Mouse (Mus musculus): ENCODE measurements around the gene Afdn.
"Not testable (repeated sequence)": the region's sequence is repeated elsewhere in the genome, so short reads cannot be mapped to it uniquely, and the experiment has no call there.

The Afdn gene

GRCm38 (mm10) chr17:13870236-13870635 is 109.9 kb downstream of the Afdn start:
- no peak for DNase-seq (ENCODE audit: low read depth, low spot score)

DNA sequence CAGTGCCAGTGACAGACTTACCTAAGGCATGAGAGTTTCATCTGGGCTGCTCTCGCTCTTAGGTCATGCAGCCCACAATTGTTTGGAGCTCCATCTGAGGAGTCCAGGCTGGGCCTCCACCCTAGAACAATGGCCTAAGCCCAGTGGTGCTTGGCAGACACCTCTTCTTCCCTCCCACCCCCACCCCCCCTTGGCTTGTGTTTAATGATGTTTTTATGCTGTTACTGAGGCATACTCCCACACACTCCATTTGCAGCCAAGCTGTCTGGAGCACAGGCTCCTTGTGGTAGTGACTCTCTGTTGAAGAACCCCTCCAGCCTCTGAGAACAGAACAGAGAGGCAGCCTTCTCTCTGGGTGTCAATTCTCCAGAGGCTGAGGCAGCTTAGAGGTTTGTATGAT is 113.9 kb downstream of the Afdn start:
- DNase-seq (ENCODE audit: low read depth, low spot score), result no peak

- DNase-seq (ENCODE audit: low read depth, low spot score), result no peak
These were observed 117.1 kb downstream of the Afdn start for GRCm38 (mm10) chr17:13877460-13877859.

- no peak for DNase-seq (ENCODE audit: low read depth, low spot score)
These were observed 119.4 kb downstream of the Afdn start for GRCm38 (mm10) chr17:13879731-13880130.

GRCm38 (mm10) chr17:13883540-13883939 is 123.2 kb downstream of the Afdn start:
- peak; percentile 4 for DNase-seq (ENCODE audit: low read depth, low spot score)

GRCm38 (mm10) chr17:13889818-13890434 is 129.6 kb downstream of the Afdn start:
- DNase-seq (ENCODE audit: low read depth, low spot score), result no peak

DNA sequence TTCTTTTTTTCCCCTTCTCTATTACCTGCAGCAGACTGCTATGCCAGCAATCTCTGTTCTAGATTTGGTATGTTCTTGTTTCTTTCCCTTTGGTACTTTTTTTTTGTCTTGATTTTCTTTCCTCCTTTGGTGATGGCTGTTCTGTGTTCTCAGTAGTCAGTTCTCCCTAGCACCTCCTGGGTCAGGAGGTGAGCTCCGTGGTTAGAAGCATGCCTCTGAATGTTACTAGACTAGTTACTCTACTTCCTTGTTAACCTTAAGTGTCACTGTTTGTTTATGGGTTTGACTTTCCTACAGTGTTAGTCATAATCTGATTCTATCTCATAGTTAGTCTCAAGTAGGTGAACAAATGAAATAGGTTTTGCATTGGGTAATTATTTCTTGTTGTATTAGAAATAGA is 130.6 kb downstream of the Afdn start:
- DNase-seq (ENCODE audit: low read depth, low spot score), result no peak

DNA sequence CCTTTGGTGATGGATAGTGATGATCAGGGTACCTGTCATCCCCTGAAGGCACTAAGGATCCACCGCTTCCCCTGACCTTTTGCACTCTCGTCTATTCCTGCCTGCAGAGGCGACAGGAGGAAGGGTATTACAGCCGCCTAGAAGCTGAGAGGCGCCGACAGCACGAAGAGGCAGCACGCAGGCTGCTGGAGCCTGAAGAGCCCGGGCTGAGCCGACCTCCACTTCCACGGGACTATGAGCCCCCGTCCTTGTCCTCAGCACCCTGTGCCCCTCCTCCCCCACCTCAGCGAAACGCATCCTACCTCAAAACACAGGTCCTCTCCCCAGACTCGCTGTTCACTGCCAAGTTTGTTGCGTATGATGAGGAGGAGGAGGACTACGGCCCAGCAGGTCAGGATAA is 138.5 kb downstream of the Afdn start:
- DNase-seq (ENCODE audit: low read depth, low spot score), result no peak

- DNase-seq (ENCODE audit: low read depth, low spot score), result no peak
These were observed 138.9 kb downstream of the Afdn start for GRCm38 (mm10) chr17:13899241-13899640.

- DNase-seq (ENCODE audit: low read depth, low spot score), result no peak
These were observed 143.5 kb downstream of the Afdn start for GRCm38 (mm10) chr17:13903793-13904192.

GRCm38 (mm10) chr17:13907082-13907481 is 146.7 kb downstream of the Afdn start:
- no peak for DNase-seq (ENCODE audit: low read depth, low spot score)

DNA sequence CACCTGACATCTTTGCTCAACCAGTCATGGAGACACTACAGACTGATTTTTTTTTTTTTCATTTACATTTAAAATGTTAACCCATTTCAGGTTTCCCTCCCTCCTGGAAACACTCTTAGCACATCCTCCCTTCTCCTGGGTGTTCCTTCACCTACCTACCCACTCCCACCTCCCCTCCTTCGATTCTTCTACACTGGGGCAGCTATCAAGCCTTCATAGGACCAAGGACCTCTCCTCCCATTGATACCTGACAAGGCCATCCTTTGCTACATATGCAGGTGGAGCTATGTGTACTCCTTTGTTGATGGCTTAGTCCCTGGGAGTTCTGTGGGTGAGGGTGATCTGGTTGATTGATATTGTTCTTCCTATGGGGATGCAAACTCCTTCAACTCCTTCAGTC is 147.3 kb downstream of the Afdn start:
- DNase-seq (ENCODE audit: low read depth, low spot score), result no peak

DNA sequence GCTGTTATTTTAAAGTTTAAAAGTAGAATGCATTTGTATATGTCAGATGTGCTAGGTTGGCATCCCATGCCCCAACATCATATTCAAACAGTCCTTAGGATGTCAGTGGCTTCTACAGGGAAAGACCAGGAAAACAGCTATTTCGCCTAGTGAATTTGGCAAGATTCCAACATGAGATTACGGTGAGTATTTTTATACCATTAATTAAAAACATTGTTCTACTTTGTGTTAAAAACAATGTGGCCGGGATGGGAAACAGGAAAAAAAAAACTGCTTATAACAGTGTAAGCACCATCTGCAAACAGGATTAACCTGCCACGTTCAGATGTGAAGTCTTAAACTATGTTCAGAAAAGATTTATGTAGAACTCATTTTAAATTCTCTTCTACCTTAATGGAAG is 153.6 kb downstream of the Afdn start:
- DNase-seq (ENCODE audit: low read depth, low spot score), result no peak

- no peak for DNase-seq (ENCODE audit: low read depth, low spot score)
These were observed 154.2 kb downstream of the Afdn start for GRCm38 (mm10) chr17:13914531-13914930.

DNA sequence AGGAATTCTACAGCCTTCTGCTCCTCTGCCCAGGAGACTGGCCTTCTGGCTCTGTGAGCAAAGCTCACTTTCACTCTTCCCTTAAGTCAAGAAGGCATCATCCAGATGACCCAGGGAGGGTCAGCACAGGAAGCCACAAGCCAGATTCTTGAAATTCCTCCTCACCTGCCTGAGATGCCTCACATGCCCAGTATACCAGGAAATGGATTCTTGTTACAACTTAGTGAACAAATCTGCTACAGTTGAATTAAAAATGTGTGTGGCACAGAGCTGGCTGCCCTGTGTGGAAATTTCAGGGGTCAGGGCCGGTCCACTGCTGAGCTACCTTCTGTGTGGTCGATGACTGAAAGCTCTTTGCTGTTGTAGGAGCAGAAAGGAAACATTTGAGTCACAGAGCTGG is 160.4 kb downstream of the Afdn start:
- DNase-seq (ENCODE audit: low read depth, low spot score), result no peak

DNA sequence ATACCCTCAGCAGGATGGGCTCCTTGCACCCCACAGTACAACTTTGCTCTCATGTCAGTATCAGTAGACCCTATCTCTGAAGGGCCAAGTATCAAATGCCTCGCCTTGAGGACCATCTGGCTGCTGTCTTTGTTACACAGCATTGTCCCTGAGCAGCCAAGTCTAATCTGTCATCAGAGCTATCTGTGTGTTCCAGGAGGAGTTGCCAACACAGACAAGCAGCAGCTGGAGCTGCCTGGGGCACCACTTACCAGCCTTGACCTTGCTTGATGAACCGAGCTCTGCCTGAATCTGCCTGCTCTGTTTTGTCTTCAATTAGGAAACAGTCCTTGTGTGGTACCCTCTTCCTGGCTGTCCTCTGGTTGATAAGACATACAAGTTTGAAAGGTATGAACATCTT is 163.1 kb downstream of the Afdn start:
- DNase-seq (ENCODE audit: low read depth, low spot score), result no peak

DNA sequence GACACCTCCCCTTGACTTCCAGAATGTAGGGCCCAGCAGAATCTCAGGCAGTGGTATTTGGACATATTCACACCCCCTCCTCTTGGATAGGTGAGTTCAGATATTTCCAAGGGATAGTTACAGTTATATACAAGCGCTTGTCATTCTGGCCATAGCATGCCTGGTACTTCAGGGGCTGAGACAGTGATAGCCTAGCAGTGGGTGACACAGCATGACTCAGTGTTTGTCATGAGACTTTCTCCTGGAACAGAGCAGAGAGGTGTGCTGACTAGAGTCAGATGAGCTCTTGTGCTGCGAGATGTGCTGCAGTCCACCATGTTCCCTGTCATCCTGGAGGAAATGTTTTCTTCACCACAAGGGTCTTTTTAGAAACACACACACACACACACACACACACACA is 164.2 kb downstream of the Afdn start:
- no peak for DNase-seq (ENCODE audit: low read depth, low spot score)

DNA sequence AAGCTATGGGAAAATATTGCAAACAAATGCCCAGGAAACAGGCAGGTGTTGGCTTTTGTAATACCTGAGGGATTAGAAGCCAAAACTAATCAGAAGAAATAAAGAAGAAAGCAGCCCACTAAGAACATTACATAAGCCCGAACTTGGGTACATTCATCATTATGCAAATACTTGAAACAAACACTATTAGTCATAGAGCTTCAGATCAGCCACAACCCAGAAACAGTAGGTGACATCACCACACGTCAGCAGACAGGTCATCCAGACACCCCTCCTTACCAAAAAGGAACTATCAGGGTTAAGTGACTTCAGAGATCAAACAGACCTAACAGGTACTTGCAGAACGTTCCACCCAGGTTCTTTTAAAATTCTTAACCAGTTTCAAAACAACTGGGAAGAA is 165.6 kb downstream of the Afdn start:
- no peak for DNase-seq (ENCODE audit: low read depth, low spot score)

- no peak for DNase-seq (ENCODE audit: low read depth, low spot score)
These were observed 170.1 kb downstream of the Afdn start for GRCm38 (mm10) chr17:13930421-13930820.

DNA sequence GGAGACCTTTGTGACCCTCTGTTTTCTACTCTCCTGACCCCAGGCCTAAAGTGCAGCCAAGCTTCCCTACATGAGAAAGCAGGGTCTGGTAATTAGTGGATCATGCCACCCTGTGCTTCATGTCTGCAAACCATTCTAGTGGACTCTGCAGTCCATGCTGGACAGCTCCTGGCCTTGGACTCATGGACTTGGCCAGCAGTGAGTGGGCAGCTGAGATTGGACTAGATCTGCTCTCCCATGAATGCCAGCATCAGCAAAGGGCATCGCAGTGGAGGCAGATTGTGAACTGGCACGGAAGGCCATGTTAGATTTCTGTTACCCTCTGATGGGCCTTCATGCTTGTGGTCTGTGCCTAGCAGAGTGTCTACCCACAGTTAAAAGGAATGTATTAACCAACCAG is 175.0 kb downstream of the Afdn start:
- not testable (repeated sequence) for DNase-seq (ENCODE audit: low read depth, low spot score)

GRCm38 (mm10) chr17:13937787-13938186 is 177.4 kb downstream of the Afdn start:
- no peak for DNase-seq (ENCODE audit: low read depth, low spot score)

GRCm38 (mm10) chr17:13938652-13939051 is 178.3 kb downstream of the Afdn start:
- no peak for DNase-seq (ENCODE audit: low read depth, low spot score)

DNA sequence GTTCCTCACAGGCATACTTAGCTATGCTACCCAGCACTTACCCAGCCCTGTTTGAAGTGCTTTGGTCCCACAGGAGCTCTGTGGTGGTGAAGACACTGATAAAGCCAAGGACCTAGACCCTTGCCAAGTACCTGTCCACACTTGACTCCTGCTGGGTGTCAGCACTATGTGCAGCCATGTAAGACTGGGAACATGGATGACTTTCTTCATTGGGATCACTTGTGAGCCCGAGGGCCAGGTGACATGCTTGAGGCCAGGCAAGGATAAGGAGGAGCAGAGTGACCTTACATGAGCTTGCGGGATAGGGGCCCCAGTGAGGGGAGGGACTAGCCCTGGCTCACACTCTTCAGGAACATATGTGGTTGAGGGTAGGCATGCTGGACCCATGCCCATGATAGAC is 178.9 kb downstream of the Afdn start:
- DNase-seq (ENCODE audit: low read depth, low spot score), result not testable (repeated sequence)

GRCm38 (mm10) chr17:13940487-13940886 is 180.1 kb downstream of the Afdn start:
- no peak for DNase-seq (ENCODE audit: low read depth, low spot score)

Measured in embryo, embryonic 11.5 days (tissue).